Mouse (Mus musculus) activated CD4-positive, CD25-positive, alpha-beta regulatory T cell, adult 9 weeks (primary cell): ENCODE results near the gene Gm2056. TPM values are rescaled to one million over a fixed set of nuclear protein-coding genes. Genes with fewer than 3 reads are reported as not detected.

Experiments
- polyA plus RNA-seq: library from polyadenylated mRNA; unstranded; fragments of 100-300 nt; shearing (Covaris generic); gene quantifications from one replicate; pipeline ENCODE4 v1.2.1, GENCODE M21; 2017

Gm2056 gene
- not detected for polyA plus RNA-seq

GRCm38 (mm10) chr12:88026704-88027103, at the start of gene Gm2056:
TSS of gene Gm2056 (plus strand) at chr12:88027004.

GRCm38 (mm10) chr12:88011548-88011947, 15.3 kb upstream of the Gm2056 start, which contains the start of gene Gm2075:
TSS of gene Gm2075 (plus strand) at chr12:88011848.

DNA sequence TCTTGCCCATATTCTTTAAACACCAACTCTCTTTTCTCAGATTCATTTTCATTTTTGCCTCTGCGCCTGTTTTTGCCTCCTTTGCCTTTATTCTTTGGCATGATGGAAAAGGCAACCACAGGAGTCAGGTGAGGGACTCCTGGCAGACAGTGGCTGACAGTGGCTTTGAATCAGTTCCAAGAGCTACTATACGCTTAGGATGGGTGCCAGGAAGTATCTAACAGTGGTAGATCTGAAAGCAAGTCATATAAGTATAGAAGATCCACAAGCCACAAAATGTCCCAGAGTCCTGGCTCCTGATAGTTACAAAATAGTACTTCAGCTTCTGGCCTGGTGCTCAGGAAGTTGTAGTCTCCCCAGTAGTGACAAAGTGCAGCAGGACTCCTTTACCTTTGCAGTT, 8.1 kb upstream of the Gm2056 start, which contains the start of gene Gm6803:
Gene Gm6803, minus strand, starts transcription at position 101 of the 400 bp plus-strand sequence.

Other genes with a start within 250 kb of the Gm2056 start
- not detected for gene Gm21936, start 231.5 kb upstream of the Gm2056 start, polyA plus RNA-seq
- not detected for gene BB287469, start 210.4 kb upstream of the Gm2056 start, polyA plus RNA-seq
- not detected for gene Gm2001, start 184.7 kb upstream of the Gm2056 start, polyA plus RNA-seq
- gene Gm2016, start 152.9 kb upstream of the Gm2056 start, polyA plus RNA-seq = not detected
- not detected for gene Gm2022, start 131.6 kb upstream of the Gm2056 start, polyA plus RNA-seq
- gene Gm2035, start 107.1 kb upstream of the Gm2056 start, polyA plus RNA-seq = not detected
- not detected for gene Gm2042, start 72.9 kb upstream of the Gm2056 start, polyA plus RNA-seq
- gene Gm2075, start 15.2 kb upstream of the Gm2056 start, polyA plus RNA-seq = not detected
- not detected for gene Gm6803, start 8.2 kb upstream of the Gm2056 start, polyA plus RNA-seq
- gene Gm16368, start 56.7 kb downstream of the Gm2056 start, polyA plus RNA-seq = not detected
- gene Gm10436, start 155.1 kb downstream of the Gm2056 start, polyA plus RNA-seq = not detected
- not detected for gene Gm8332, start 223.1 kb downstream of the Gm2056 start, polyA plus RNA-seq
- not detected for gene Gm5662, start 247.5 kb downstream of the Gm2056 start, polyA plus RNA-seq